Mouse (Mus musculus) megakaryocyte-erythroid progenitor cell, adult 5 weeks (primary cell): Measurements from ENCODE around the gene Calr. TPM values are rescaled to one million over a fixed set of nuclear protein-coding genes. Genes with fewer than 3 reads are reported as not detected.

ENCODE experiments used
- polyA plus RNA-seq: library from polyadenylated mRNA; stranded (reverse); fragments of >175 nt; gene quantifications from 2 replicates; pipeline ENCODE4 v1.2.3, GENCODE M21; 2012

The Calr gene
- 878 and 1,229 TPM in 2 replicates for polyA plus RNA-seq

GRCm38 (mm10) chr8:84846722-84847572 is at the start of gene Calr:
Calr (minus strand) TSS chr8:84846934.

GRCm38 (mm10) chr8:84893709-84894134 is 47.0 kb upstream of the Calr start, which contains the start of gene Gcdh:
Gcdh (minus strand) TSS chr8:84893921.

GRCm38 (mm10) chr8:84871376-84872308 is 24.9 kb upstream of the Calr start, which contains the start of gene Syce2:
Syce2 (plus strand) TSS chr8:84872111.

GRCm38 (mm10) chr8:84856864-84857441 is 10.2 kb upstream of the Calr start, which contains the start of gene Farsa:
Farsa (plus strand) TSS chr8:84856989.

GRCm38 (mm10) chr8:84840248-84840999 is 6.3 kb downstream of the Calr start, which contains the start of gene Rad23a:
Rad23a (minus strand) TSS chr8:84840665.

GRCm38 (mm10) chr8:84831490-84831889 is 15.2 kb downstream of the Calr start, which contains the start of gene Gadd45gip1:
Gadd45gip1 (plus strand) TSS chr8:84831522.

GRCm38 (mm10) chr8:84822723-84823122 is 24.0 kb downstream of the Calr start, which contains the start of gene Dand5:
Dand5 (minus strand) TSS chr8:84822823.

GRCm38 (mm10) chr8:84799999-84800831 is 46.5 kb downstream of the Calr start, which contains the start of gene Nfix:
Nfix (minus strand) TSS chr8:84800344.

Other genes with a start within 250 kb of the Calr start
- gene Ier2, start 184.1 kb downstream of the Calr start, polyA plus RNA-seq, result 859 and 1,037 TPM in 2 replicates
- gene Trmt1, start 160.6 kb downstream of the Calr start, polyA plus RNA-seq, result 300 and 362 TPM in 2 replicates
- gene Nacc1, start 159.1 kb downstream of the Calr start, polyA plus RNA-seq, result 167 and 170 TPM in 2 replicates
- gene Lyl1, start 145.5 kb downstream of the Calr start, polyA plus RNA-seq, result 226 and 309 TPM in 2 replicates
- 20.6 and 27.4 TPM in 2 replicates for gene G430095P16Rik, start 123.9 kb downstream of the Calr start, polyA plus RNA-seq
- 112 and 143 TPM in 2 replicates for gene Nfix, start 46.6 kb downstream of the Calr start, polyA plus RNA-seq
- gene Dand5, start 24.1 kb downstream of the Calr start, polyA plus RNA-seq, result 2.3 and 2.4 TPM in 2 replicates
- gene Gadd45gip1, start 15.4 kb downstream of the Calr start, polyA plus RNA-seq, result 136 and 145 TPM in 2 replicates
- 315 and 332 TPM in 2 replicates for gene Rad23a, start 6.3 kb downstream of the Calr start, polyA plus RNA-seq
- 121 and 135 TPM in 2 replicates for gene Farsa, start 10.1 kb upstream of the Calr start, polyA plus RNA-seq
- 155 and 182 TPM in 2 replicates for gene Syce2, start 25.2 kb upstream of the Calr start, polyA plus RNA-seq
- gene Gcdh, start 47.0 kb upstream of the Calr start, polyA plus RNA-seq, result 52.8 and 57.4 TPM in 2 replicates
- 122 and 124 TPM in 2 replicates for gene Klf1, start 55.0 kb upstream of the Calr start, polyA plus RNA-seq
- 34.2 and 54.0 TPM in 2 replicates for gene Dnase2a, start 61.6 kb upstream of the Calr start, polyA plus RNA-seq
- gene Mast1, start 90.4 kb upstream of the Calr start, polyA plus RNA-seq, result 0.03 and 0.19 TPM in 2 replicates
- gene Rtbdn, start 100.1 kb upstream of the Calr start, polyA plus RNA-seq, result not detected in 2 replicates
- not detected in 2 replicates for gene Gm49661, start 122.5 kb upstream of the Calr start, polyA plus RNA-seq
- gene Prdx2, start 122.7 kb upstream of the Calr start, polyA plus RNA-seq, result 79.0 and 82.7 TPM in 2 replicates
- 323 and 329 TPM in 2 replicates for gene Rnaseh2a, start 122.8 kb upstream of the Calr start, polyA plus RNA-seq
- 1,314 and 1,326 TPM in 2 replicates for gene Junb, start 131.8 kb upstream of the Calr start, polyA plus RNA-seq
- gene Hook2, start 143.7 kb upstream of the Calr start, polyA plus RNA-seq, result 22.8 and 26.7 TPM in 2 replicates
- gene Best2, start 167.6 kb upstream of the Calr start, polyA plus RNA-seq, result 0.02 TPM in 1 of 2 replicates, not detected in the other
- 87.9 and 91.1 TPM in 2 replicates for gene Asna1, start 178.3 kb upstream of the Calr start, polyA plus RNA-seq
- gene Trir, start 179.9 kb upstream of the Calr start, polyA plus RNA-seq, result 350 and 408 TPM in 2 replicates
- 11.7 and 13.9 TPM in 2 replicates for gene Tnpo2, start 190.0 kb upstream of the Calr start, polyA plus RNA-seq
- 19.4 and 20.4 TPM in 2 replicates for gene Fbxw9, start 213.1 kb upstream of the Calr start, polyA plus RNA-seq
- gene Gm5741, start 221.0 kb upstream of the Calr start, polyA plus RNA-seq, result 0.30 and 0.79 TPM in 2 replicates
- 45.6 and 47.8 TPM in 2 replicates for gene Dhps, start 224.8 kb upstream of the Calr start, polyA plus RNA-seq
- gene Wdr83os, start 233.8 kb upstream of the Calr start, polyA plus RNA-seq, result 15.9 and 19.7 TPM in 2 replicates
- gene Wdr83, start 234.4 kb upstream of the Calr start, polyA plus RNA-seq, result 28.6 and 36.6 TPM in 2 replicates
- gene Man2b1, start 236.3 kb upstream of the Calr start, polyA plus RNA-seq, result 34.4 and 41.1 TPM in 2 replicates